Mouse (Mus musculus) kidney, embryonic 14.5 days (tissue): Measurements from ENCODE around the gene Runx2. TPM values are rescaled to one million over a fixed set of nuclear protein-coding genes. Genes with fewer than 3 reads are reported as not detected.

Experiments used
- ATAC-seq: fragments of 200-750 bp; cut with Nextera tagmentation; 2 replicates; pipeline ENCODE4 v1.8.0; 2017; ENCODE audit warnings: moderate number of reproducible peaks, mild to moderate bottlenecking, moderate TSS enrichment, moderate library complexity; ENCODE audit not compliant: low FRiP score, low TSS enrichment
- H3K27ac ChIP-seq: fragments of 300-500 bp; sonication (generic); 2 replicates; pipeline ENCODE4 v1.5.1; 2014; ENCODE audit warnings: low read depth, mild to moderate bottlenecking, low read length, moderate library complexity, mixed read lengths
- H3K27me3 ChIP-seq: fragments of 300-500 bp; sonication (generic); 2 replicates; pipeline ENCODE4 v1.6.1; 2014; ENCODE audit warnings: mild to moderate bottlenecking, low read length; ENCODE audit not compliant: control insufficient read depth, insufficient read depth
- H3K36me3 ChIP-seq: fragments of 300-500 bp; sonication (generic); 2 replicates; pipeline ENCODE4 v1.6.1; 2014; ENCODE audit warnings: low read length, mixed read lengths; ENCODE audit not compliant: control insufficient read depth, insufficient read depth
- H3K4me1 ChIP-seq: fragments of 300-500 bp; sonication (generic); 2 replicates; pipeline ENCODE4 v1.6.1; 2014; ENCODE audit warnings: low read length, mixed read lengths; ENCODE audit not compliant: control insufficient read depth, insufficient read depth
- H3K4me2 ChIP-seq: fragments of 300-500 bp; sonication (generic); replicated peaks from 2 replicates; pipeline ENCODE4 v1.6.1; 2014; ENCODE audit warnings: low read depth, mild to moderate bottlenecking, low read length
- H3K4me3 ChIP-seq: fragments of 300-500 bp; sonication (generic); 2 replicates; pipeline ENCODE4 v1.5.1; 2014; ENCODE audit warnings: mild to moderate bottlenecking, low read length
- H3K9ac ChIP-seq: fragments of 300-500 bp; sonication (generic); 2 replicates; pipeline ENCODE4 v1.6.1; 2014; ENCODE audit warnings: low read depth, mild to moderate bottlenecking, low read length, moderate library complexity
- H3K9me3 ChIP-seq: fragments of 300-500 bp; sonication (generic); 2 replicates; pipeline ENCODE4 v1.6.1; 2016; ENCODE audit warnings: low read length; ENCODE audit not compliant: control insufficient read depth
- WGBS: fragments of 180-500 bp; shearing (Covaris S2); extraction: QIAGEN DNeasy Blood & Tissue Kit; methylation state at CpG from one replicate; pipeline ENCODE4 v1.1.7; 2014; 5-methylcytosine and 5-hydroxymethylcytosine counted together
- polyA plus RNA-seq: library from polyadenylated mRNA; unstranded; fragments of >200 nt; fragmentation: Nextera tagmentation; extraction: Ambion mirVana; gene quantifications from 2 replicates; pipeline ENCODE4 v1.2.1, GENCODE M21; 2014

The Runx2 gene
- polyA plus RNA-seq, 1 experiment from 2014 or later = 2.4 TPM

DNA sequence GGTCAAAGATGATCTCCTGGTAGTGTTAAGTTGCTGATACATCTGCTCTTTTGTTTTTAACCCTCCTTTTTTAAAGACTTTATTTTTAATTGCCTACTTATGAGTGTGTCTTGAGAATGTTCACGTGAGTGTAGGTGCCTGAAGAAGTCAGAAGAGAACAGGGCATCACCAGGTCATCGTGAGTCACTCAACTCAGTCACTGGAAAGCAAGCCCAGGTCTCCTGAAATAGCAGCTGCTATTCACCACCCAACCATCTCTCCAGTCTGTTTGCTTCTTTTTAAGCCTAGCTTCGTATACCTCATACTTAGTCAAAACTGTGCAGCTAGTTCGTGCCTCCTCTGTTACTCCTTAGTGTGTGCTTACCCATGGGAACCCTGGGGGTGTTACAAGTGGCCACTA is 259.7 kb downstream of the Runx2 start:
- no peaks in the 10 kb centered on the region for H3K4me1 ChIP-seq
- no peak overlapping the region for H3K4me2 ChIP-seq
- H3K9me3 ChIP-seq = no peaks in the 10 kb centered on the region
- no peak overlapping the region for H3K4me3 ChIP-seq
- H3K9ac ChIP-seq = no peak overlapping the region
- WGBS = 97% methylated on average over 4 of the region's 4 CpGs
- no peaks in the 10 kb centered on the region for H3K27me3 ChIP-seq
- no peaks in the 10 kb centered on the region for H3K36me3 ChIP-seq
- H3K27ac ChIP-seq = no peak overlapping the region
- no peak for ATAC-seq

DNA sequence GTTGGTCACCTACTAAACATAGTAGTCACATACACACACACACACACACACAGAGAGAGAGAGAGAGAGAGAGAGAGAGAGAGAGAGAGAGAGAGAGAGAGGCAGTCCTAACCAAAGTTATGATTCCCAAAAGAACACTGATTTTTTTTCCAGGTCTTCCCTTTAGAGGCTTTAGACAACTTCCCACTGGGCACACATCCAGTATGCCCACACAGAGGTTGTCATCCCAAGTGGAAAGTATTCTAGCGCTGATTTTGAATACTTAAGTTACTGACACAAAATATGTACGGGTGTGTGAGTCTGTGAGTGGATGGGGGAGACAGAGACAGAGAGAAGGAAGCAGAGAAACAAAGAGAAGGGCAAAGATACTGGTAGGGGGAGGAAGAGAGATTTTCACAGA is 265.0 kb downstream of the Runx2 start:
- no peak for ATAC-seq
- Histone ChIP-seq H3K27ac (no peak overlapping the region), H3K9me3 (no peaks in the 10 kb centered on the region), H3K4me1 (no peaks in the 10 kb centered on the region), H3K4me3 (no peak overlapping the region), H3K4me2 (no peak overlapping the region), H3K9ac (no peak overlapping the region), H3K27me3 (no peaks in the 10 kb centered on the region), H3K36me3 (no peaks in the 10 kb centered on the region)
- 81% methylated on average over 2 of the region's 2 CpGs for WGBS

DNA sequence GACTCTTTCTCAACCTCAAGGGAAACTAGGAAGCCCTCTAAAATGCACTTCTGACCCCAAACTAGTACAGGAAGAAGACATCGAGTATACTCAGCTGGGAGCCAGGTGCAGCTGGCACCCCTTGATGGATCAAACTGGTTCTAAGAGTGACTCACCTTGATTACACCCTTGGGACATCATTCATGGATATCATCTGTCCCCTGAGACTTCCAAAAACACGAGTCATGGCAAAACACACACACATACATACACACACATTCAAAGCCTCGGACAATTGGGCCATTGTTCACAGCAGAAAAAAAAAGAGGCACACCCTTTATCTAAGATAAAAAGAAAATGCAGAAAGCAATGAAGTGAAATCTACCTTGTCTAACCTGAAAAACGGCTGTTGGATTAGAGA is 266.7 kb downstream of the Runx2 start:
- no peak overlapping the region for H3K4me2 ChIP-seq
- H3K4me1 ChIP-seq = no peaks in the 10 kb centered on the region
- H3K9me3 ChIP-seq = no peaks in the 10 kb centered on the region
- H3K27ac ChIP-seq = no peak overlapping the region
- 72% methylated on average over 4 of the region's 4 CpGs for WGBS
- H3K4me3 ChIP-seq = no peak overlapping the region
- ATAC-seq = no peak
- no peaks in the 10 kb centered on the region for H3K27me3 ChIP-seq
- no peaks in the 10 kb centered on the region for H3K36me3 ChIP-seq
- no peak overlapping the region for H3K9ac ChIP-seq

DNA sequence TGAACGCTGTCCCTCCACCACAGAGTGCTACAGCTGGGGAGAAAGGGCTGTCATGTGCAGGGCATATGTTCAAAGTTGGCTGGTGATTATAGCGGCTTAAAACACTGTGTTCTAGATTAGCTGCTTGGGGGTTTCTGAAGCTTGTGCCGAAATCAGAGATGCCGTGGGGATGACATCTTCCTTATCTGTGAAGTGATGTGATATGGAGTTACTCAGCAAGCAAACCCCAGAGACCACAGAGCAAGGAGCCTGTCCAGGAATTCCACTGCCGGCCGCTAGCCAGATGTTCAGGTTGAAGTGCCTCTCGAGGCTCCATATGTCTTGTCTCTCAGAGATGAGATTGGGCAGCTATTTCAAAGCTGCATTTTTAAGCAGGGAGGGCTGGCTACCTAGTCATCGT is 267.8 kb downstream of the Runx2 start:
- no peak overlapping the region for H3K4me2 ChIP-seq
- no peaks in the 10 kb centered on the region for H3K27me3 ChIP-seq
- H3K36me3 ChIP-seq = no peaks in the 10 kb centered on the region
- H3K27ac ChIP-seq = no peak overlapping the region
- H3K4me3 ChIP-seq = no peak overlapping the region
- WGBS = 64% methylated on average over 8 of the region's 8 CpGs
- H3K9me3 ChIP-seq = no peaks in the 10 kb centered on the region
- ATAC-seq = no peak
- no peak overlapping the region for H3K9ac ChIP-seq
- no peaks in the 10 kb centered on the region for H3K4me1 ChIP-seq

DNA sequence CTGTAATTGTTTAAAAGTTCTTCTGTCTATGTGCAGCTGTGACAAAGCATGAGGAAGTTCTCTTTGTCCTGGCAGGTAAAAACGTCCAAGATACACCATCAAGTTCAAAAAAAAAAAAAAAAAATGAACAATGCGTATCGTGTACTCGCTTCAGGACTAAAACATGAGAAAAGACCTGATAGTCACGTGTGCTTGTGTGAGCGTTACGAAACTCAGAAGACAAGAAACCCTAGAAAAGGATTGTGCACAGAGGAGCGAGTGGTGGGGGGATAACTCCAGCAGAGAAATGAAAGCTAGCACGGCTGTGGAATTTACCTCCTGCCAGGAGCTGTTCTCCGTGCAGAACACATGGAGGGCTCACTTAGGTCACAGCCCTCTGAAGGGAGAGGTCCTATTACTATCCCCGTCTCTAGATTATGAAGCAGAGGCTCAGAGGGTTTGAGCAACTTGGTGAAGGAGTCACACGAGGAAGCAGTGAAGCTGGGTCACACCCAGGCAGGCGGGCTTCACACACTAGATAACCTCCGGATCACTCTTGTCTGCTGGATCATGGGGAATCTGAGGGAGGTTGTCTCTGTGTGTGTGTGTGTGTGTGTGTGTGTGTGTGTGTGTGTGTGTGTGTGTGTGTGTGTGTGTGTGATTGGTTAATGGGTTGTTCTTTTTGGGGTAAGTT is 269.3 kb downstream of the Runx2 start:
- no peaks in the 10 kb centered on the region for H3K4me1 ChIP-seq
- H3K27me3 ChIP-seq = no peaks in the 10 kb centered on the region
- H3K36me3 ChIP-seq = no peaks in the 10 kb centered on the region
- WGBS = 55% methylated on average over 14 of the region's 14 CpGs
- no peak overlapping the region for H3K9ac ChIP-seq
- ATAC-seq = no peak
- no peak overlapping the region for H3K4me3 ChIP-seq
- H3K4me2 ChIP-seq = no peak overlapping the region
- H3K9me3 ChIP-seq = no peaks in the 10 kb centered on the region
- no peak overlapping the region for H3K27ac ChIP-seq

DNA sequence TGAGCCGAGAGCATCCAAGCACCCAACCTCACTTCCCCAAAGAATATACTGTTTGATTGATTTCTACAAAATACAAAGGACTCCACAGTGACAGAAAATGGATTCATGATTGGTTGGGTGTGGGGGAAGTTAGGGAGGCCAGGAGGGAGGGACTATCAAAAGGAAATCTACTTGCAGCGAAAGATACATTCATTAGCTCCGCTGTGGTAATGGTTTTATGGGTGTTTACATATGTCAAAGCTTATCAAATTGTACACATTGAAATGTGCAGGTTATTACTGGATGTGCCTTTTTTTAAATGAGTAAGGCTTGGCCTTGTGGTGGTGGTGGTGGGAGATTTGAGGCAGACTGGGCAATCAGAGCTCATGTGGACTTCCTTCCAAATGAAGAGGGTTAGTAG is 271.9 kb downstream of the Runx2 start:
- no peak overlapping the region for H3K27ac ChIP-seq
- H3K4me2 ChIP-seq = no peak overlapping the region
- no peak for ATAC-seq
- no peaks in the 10 kb centered on the region for H3K36me3 ChIP-seq
- H3K27me3 ChIP-seq = 0 out of 2 replicates have a peak, but pooled peaks cover 3% of the 10 kb centered on the region
- H3K4me1 ChIP-seq = no peaks in the 10 kb centered on the region
- no peak overlapping the region for H3K9ac ChIP-seq
- WGBS = 74% methylated on average over 3 of the region's 3 CpGs
- H3K9me3 ChIP-seq = no peaks in the 10 kb centered on the region
- no peak overlapping the region for H3K4me3 ChIP-seq

DNA sequence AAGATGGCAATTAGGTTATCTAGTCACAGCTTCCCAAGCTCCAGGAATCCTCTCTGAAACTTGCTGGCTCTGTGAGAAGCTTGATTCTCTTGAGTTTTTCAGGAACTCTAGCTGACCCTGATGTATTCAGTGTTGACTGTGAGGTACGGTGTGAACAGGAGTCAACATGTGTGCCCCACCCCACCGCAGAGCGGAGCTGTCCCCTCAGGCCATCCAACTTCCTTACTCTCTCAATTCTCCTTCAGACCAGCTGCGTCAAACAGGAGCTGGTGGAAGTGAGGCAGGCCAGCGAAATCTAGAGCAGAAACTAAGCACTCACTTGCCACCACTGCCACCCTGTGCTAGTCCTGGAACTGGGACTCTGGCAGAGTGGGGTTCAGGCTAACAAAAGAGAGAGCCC is 273.9 kb downstream of the Runx2 start:
- no peak for ATAC-seq
- Histone ChIP-seq H3K9ac (no peak overlapping the region), H3K4me1 (no peaks in the 10 kb centered on the region), H3K9me3 (no peaks in the 10 kb centered on the region), H3K4me2 (no peak overlapping the region), H3K27ac (no peak overlapping the region), H3K4me3 (no peak overlapping the region), H3K36me3 (no peaks in the 10 kb centered on the region), H3K27me3 (0 out of 2 replicates have a peak, but pooled peaks cover 3% of the 10 kb centered on the region)
- 65% methylated on average over 5 of the region's 5 CpGs for WGBS

DNA sequence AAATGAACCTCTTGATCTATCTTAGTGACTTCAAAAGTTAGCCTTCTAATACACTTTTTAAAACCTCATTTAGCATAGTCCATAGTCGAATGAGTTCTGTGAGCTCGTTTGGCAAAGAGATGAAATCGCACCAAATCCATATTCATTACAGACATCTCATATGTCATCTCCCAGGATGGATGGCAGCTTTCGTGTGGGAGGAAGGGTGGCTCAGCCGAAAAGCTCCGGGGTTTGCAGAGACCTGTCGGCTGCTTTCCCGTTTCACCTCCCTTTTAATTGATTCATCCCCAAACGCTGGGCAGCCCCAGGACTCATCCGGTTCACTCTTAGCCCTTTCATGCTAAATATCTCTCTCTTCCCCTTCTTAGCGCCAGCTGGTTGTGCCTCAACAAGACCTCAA is 275.7 kb downstream of the Runx2 start:
- Histone ChIP-seq H3K4me2 (no peak overlapping the region), H3K27ac (no peak overlapping the region), H3K36me3 (no peaks in the 10 kb centered on the region), H3K9ac (no peak overlapping the region), H3K9me3 (no peaks in the 10 kb centered on the region), H3K27me3 (0 out of 2 replicates have a peak, but pooled peaks cover 3% of the 10 kb centered on the region), H3K4me1 (no peaks in the 10 kb centered on the region), H3K4me3 (no peak overlapping the region)
- 48% methylated on average over 11 of the region's 11 CpGs for WGBS
- ATAC-seq = no peak

DNA sequence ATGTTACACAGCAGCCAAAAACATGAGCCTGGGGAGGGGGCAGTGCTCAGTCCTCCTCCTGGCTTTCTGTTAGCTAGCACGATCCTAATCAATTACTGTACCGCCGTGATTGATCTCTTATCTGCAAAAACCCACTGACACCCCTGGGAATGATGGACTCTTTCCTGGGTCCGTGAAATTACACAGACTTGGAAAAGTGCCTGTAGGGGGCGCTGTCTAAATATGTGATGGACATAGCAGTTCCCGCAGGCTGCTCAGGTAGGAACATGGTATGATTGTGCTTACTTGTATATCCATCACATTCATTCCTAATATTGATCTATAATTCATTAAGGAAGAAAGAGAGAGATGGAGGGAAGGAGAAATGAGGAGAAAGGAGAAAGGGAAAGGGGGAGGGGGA is 284.6 kb downstream of the Runx2 start:
- no peaks in the 10 kb centered on the region for H3K4me1 ChIP-seq
- no peak overlapping the region for H3K4me2 ChIP-seq
- H3K9ac ChIP-seq = no peak overlapping the region
- ATAC-seq = no peak
- H3K36me3 ChIP-seq = no peaks in the 10 kb centered on the region
- 82% methylated on average over 6 of the region's 6 CpGs for WGBS
- no peak overlapping the region for H3K4me3 ChIP-seq
- H3K27ac ChIP-seq = no peak overlapping the region
- H3K27me3 ChIP-seq = no peaks in the 10 kb centered on the region
- H3K9me3 ChIP-seq = no peaks in the 10 kb centered on the region
